Mouse (Mus musculus) gastrocnemius, adult 18-20 months (tissue): ENCODE data around the gene Dclk1. TPM values are rescaled to one million over a fixed set of nuclear protein-coding genes. Genes with fewer than 3 reads are reported as not detected.

Experiments used
- DNase-seq: peaks from one replicate; pipeline ENCODE4 v3.0.0; 2021; ENCODE audit warnings: low spot score
- total RNA-seq, 2 experiments: library from RNA; stranded (reverse); gene quantifications; 2 replicates each; pipeline ENCODE4 v1.2.3; 2021

Gene Dclk1
- total RNA-seq, 2 experiments from 2014 or later, result 1.7 to 3.1 TPM

DNA sequence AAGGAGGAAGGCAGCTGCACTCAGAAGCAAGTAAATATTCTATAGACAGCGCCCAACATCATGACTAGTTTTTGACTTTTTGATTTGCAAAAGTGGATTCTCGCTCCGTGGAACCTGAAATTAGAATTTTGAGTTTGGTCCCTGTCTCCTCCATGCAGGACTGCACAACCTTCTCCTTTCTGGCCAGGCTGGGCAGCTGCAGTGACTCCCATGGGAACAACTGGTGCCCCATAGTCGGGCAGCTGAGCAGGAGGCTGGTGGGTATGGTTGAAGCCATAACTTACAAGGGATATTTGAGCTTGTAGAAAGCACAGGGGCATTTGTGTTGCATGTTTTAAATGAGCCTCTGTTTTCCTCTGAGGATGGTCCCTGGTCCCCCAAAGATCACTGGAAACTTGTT is 88.3 kb downstream of the Dclk1 start:
- DNase-seq, result no peak

DNA sequence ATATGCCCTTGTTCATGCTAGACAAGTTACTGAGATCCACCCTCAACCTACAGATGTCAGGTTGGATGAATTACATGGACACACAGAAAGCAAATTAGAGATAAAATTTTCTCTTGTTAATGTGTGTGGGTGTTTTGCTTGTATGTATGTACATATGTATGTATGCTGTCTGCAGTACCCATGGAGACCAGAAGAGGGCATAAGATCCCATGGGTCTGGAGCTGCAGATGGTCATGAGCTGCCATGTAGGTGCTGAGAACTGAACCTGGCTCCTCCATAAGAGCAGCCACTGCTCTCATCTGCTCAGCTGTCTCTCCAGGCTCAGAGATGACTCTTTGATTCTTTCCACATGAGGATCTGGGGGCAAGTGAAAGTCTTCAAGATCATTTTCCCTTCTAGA is 89.5 kb downstream of the Dclk1 start:
- DNase-seq, result no peak

DNA sequence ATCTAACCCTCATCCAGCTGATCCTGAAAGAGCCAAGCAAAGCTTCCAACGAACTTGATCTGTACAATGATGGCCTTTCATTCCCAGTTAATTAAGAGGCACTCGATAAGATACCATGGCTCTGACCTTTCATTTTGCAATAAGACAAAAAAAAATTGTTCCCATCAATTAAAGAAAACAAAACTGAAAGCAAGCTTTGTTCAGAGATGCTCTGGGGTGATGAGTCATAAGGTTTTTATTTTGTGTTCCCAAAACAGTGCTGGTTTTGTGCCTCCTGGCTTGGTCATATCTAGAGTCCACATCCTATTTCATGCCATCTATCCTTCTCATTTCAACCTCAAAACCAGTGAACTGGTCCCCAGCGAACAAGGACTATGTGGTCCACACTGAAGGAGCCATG is 91.3 kb downstream of the Dclk1 start:
- no peak for DNase-seq

DNA sequence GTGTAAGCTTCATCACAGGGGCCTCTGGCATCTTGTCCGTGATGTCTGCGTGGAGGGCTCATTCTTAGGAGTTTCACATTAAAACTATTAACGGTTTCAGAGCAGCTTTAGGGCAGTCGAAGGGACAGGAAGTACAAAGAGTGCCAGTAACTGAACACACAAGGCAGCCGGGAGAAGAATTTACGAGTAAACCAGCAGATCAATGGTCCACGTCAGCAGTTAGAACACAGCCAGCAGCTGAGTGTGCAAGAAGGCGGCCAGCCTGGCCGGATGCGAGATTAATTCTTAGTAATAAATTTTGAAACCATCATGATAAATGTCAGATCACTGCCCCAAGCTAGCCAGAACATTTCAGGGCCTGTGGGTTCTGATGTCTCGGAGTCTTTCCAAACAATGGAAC is 94.7 kb downstream of the Dclk1 start:
- DNase-seq, result peak; percentile 36

DNA sequence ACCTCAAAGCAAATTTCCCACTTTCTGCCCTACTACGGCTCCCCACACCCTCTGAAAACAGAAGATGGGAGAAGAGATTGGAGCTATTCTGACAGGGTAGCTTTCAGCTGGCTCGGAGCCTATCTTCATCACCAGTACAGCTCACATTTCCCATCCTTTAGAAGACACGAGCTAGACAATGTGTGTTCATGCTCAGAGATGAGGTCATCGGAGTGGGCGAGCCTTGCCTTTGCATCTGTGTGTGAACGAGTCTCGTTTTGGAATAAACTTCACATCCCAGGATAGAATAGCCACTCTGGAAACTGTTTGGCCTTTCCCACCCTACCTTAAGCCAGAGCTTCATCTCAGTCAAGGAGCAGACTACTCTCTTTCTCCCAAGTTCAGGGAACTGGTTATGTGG is 95.5 kb downstream of the Dclk1 start:
- DNase-seq, result no peak

DNA sequence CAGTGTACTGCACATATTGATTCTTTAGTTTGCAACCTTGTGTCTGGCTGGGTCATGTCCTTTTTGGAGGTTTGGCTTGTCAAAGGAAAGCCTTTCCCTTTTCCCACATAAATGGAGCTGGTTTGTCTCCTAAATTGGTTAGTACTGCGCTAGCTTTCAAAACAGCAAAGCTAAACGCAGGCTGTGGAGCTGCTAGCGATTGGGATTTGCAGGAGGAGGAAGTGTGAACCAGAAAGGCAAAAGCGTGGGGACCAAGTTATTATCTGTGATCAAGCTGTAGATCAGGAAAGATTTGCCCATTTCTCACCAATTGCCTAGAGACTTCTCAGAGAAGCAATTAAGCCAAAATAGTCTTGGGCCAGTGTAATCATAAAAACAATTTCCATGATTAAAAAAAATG is 100.3 kb downstream of the Dclk1 start:
- DNase-seq, result no peak

DNA sequence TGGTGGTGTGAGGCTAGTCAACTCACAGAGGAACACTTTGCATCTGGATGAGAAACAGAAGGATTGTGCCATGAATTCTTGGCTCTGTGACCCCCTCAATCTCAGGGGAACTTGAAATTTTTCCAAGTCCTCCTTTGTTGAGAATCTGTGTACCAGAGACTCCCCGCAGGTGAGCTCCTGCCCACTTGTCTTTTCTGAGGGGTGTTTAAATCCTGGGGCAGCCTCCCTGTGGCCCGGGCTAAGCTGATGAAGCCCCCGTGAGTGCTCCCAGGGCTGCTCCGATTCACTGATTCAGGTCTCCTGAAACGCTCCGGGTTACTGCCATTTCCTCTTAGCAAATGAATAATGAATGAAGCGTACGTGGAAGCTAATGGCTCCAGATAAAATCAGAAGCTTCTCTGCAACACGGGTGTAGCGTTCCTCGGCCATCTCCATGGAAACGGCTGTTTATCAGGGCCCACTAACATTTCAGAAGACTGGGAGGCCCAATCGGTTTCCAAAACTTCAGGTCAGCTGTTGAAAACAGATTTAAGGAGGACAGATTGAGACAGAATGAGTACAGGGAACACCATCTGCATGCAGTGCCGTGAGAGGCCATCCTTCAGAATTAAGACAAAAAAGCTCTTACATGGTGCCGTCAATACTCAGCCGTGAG is 105.3 kb downstream of the Dclk1 start:
- no peak for DNase-seq

DNA sequence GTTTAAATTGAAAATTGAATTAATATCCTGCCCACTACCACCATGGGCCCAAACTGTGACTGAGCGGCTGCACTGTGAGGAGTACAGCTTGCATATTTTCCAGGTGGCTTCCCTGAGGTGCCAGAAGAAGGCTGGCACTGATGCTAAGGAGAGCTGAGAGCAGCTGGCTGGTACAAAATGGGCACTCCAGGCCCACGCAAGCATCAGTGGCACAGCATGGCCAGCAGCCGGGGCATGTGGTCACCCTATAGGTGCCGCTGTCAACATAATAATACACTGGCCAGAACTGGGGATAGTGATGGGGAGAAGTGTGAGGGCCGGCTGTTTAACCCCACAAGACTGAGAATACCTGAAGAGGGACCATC is 105.8 kb downstream of the Dclk1 start:
- no peak for DNase-seq

DNA sequence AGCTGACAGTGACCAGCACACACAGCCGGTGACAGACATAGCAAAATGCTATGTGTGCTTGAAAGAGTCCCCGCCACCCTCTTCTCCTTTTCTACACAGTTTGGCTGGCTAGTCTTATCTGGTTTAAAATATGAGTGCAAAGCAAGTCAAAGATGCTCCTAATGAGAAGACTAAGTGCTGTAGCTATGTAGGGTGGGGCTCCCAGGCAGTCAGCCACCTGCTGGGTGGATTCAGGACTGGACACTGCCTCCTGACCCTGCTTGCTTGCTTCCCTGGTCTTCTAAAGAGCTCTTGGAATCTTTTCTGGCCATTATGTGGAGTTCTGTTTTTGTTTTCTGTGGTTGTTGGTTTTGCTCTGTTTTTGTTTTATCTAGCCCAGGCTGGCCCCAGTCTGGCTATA is 108.0 kb downstream of the Dclk1 start:
- DNase-seq, result no peak

DNA sequence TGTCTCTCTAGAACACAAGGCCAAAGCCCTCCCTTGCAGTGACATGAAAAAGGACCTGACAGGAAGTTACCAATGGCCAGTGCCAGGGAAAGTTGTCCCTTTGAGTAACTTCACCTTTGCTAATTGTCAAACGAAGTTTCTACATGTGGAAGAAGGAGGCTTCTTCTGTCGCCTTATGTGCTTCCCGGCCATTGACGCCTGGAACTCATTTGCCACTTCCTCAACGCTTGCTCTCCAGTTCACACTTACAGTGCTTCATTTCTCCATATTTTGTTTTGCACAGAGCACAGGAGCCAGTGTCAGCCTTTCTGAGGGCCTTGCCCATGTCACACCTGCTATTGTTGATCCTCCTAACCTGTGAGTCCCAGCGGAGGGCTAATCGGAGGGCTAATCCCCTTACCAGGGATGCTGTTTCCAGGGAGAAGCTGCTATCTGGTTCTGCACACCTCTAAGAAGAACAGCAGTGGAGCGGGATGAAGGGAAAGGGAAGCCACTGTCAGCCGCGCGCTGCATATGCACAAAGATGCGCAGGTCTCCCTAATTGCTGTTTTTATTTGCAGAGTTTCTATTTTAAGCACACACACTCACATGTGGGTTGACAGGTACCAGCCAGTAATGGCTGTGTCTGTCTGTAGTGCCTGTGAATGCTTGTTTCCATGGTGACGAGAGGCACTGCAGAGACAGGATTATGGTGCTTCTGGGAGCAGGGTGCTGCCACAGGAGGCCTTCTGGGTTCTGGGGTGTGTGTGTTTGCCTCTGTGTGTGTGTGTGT is 109.3 kb downstream of the Dclk1 start:
- DNase-seq, result no peak

DNA sequence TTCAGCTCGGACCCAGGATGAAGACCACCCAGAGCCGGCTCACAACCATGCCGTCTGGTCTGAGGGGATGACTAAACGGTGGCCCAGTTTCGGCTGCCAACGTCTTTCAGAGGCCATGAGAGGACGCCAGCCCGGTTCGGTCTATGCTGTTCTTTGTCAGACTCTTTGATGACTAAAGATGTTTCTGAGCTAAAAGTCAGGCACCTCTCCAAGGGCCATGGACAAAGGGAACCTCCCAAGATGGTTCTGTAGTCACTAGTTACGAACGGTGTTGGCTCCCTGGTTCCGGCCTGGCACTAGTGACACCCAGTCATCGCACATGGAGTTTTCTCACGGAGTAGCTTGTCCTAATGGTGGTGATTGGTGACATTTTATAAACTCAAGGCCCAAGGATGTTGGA is 110.4 kb downstream of the Dclk1 start:
- no peak for DNase-seq

DNA sequence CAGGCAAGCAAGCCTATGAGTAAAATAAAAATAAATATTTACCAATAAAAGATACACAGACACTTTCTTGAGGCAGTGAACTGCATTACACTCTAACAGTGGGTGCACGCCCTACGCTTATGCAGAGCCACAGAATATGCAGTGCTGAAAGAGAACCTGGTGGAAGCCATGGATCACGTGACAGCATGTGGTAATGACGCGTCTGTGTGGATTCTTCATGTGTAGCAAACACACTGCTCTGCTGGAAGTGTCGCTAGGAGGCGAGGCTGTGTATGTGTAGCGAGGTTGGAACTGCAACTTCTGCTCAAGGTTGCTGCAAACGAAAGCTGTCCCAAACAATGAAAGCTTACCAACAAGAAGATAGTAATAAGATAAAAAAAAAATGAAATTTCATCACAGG is 111.0 kb downstream of the Dclk1 start:
- no peak for DNase-seq

DNA sequence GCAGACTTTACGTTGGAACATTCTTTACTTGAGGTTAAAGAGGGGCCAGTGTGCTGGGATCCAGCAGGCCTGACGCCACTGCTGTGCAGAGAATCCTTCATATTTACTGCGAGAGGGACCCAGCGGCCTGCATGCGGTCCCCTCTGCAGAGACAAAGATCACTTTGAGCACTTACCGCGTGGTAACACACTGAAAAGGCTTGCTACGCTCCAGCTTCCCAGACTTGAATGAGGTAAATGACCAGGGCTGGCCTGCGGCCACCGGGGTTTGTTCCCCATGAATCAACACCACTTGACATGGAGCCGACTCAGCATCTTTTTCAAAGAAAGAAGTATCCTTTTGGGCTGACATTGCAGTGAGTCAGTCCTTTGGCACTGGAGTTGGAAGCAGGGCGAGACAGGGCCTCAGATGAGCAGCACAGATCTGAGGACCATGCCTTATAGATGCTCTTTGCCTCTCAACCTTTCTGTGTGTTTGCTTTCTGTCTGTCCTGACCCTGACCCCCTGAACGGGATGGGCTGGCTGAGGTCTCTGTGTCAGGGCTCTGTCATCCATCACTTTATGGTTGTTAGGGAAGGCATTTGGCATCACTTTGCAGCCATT is 111.8 kb downstream of the Dclk1 start:
- peak; percentile 49 for DNase-seq

DNA sequence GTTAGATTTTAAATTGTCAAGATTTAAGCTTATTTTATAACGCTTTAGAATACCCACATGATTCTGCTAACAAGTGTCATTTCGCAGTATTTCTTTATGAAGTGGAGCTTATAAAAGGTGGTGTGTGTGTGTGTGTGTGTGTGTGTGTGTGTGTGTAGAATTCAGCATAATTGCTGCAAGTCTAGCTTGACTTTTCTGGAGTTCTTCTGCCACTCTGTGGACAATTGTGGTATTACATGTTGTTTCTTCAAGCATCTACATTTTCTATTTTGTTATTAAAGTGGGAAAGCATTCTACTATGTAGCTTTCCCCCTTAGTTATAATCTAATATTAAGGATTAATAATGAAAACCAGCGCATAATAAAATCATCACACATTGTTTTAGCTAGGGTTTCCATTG is 112.6 kb downstream of the Dclk1 start:
- peak; percentile 68 for DNase-seq

DNA sequence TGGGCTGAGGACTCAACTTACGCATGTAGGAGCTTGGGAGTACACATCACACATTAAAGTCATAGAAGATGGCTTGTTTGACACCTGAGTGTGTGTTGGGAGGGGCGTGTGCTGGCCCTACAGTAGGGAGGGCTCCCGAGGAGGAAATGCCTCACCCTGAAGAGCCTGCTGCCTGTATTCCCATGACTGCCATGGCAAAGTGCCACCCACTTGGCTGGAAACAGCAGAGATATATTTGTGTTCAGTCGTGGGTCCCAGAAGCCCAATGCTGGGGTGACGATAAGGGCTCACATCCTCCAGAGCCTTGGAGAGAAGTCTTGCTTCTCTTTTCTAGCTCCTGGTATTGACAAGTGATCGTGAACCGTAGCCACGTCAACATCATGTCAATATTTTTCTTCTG is 116.3 kb downstream of the Dclk1 start:
- no peak for DNase-seq

DNA sequence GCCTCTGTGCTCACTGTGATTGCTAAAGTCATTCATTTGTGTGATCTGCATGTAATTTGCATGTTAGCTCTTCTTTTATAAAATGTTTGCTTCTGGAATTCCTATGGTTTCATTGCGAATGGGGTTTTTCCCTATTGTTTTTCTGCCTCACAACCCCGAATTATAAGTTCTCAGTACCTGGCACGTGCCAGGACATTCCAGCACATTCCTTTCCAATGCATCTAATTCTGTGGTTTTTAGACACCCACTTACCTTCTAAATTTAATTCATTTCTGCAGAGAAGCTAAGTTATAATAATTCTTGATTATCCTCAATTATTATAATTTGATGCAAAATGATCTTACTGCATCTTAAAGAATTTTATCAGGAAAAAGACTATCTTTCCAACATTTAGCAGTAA is 118.7 kb downstream of the Dclk1 start:
- no peak for DNase-seq

DNA sequence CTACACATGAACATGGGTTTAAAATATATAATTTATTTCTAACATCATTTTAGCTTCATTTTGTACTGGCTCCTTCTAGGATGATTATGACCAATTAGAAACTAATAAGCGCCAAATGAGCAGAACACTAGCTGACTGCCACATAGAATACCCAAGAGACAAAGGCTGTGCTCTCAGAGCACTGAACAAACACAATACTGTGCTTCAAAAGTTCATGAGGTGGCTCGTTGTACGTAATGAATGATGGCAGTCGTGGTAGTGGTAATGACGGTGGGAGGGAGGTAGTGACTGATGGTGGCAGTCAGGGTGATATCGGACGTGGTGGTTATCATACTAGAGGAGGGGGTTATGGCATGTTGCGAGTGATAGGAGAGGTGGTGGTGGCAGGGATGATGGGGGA is 125.0 kb downstream of the Dclk1 start:
- DNase-seq, result no peak

DNA sequence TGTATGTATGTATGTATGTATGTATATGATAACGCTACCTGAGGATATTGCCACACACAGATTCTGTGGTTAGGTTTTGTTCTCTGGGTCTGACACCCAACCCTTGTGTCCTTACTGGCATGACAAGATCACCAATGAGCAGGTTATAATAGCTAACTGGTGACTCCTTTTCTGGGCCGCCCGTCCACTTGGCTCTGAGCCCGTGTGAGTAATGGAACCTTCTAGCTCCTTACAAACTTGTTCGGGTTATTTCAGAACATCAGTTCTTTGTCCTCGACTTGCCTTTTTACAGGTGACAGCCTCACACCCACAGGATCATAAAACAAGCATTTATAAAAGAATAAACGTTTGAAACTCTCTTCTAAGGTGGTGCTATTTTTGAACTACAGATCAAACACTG is 127.0 kb downstream of the Dclk1 start:
- DNase-seq, result no peak

DNA sequence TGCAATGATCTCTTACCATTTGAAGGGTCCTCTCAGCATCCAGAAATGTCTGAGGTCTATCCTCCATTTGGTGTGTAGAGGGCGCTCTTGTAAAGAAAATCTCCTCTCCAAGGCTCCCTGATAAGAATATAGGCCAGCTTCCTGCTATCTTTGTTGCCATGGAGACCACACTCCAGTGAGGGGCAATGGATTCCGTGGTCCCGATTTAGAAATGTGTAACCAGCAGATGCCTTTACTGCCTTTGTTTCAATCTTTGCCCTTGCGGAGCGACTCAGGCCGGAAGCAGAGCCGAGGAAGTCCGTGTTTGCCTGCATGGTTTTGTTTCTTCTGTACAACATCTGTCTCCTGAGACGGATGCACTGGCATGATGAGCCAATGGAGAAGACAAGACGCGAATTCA is 131.5 kb downstream of the Dclk1 start:
- DNase-seq, result peak; percentile 23

DNA sequence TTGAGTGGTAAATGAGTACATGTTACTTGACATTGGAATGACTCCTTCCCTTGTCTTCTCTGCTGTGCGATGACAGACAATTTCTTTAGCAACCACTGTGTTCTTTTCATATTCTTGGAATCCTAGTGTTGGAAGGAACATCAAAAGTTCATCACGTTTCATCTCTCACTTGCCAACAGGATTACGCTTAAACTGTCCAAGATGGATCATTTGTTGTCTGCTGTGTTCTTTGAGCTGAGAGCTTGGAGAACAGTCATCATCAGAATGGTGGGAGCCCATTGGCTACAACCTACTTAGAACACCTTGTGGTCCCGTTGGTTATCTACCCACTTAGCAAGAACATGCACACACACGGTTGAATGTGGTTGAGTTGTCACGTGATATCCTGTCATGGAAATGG is 136.4 kb downstream of the Dclk1 start:
- no peak for DNase-seq

DNA sequence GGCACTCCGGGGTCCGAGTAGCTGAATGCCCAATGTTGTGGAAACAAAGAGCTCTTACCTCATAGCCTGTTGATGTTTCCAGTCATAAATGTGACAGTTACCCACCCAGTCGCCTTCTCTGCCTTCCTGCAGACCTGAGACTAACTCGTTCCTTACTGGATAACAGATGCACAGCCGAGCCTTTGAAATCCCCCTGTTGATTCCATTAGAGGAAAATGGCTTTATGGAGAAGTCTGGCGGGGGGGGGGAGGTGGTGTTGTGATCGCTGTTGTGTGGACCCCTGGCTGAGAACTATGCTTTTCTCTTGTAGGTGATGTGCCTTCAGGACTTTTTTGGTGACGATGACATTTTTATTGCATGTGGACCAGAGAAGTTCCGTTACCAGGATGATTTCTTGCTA is 138.3 kb downstream of the Dclk1 start:
- no peak for DNase-seq

DNA sequence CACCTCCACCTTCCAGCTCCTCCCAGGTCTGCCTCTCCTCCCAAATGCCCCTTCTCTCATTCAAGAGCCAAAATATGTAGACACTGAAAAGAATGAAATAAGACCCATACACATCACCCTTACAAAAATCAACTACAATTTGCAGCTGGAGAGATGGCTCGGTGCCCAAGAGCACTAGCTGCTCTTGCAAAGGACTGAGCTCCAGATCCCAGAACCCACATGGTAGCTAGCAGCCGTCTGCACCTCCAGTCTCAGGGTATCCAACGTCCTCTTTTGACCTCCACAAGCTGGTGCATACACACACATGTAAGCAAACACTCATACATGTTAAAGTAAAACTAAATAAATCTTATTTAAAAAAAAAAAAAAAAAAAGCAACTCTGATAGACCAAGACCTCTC is 150.4 kb downstream of the Dclk1 start:
- no peak for DNase-seq

DNA sequence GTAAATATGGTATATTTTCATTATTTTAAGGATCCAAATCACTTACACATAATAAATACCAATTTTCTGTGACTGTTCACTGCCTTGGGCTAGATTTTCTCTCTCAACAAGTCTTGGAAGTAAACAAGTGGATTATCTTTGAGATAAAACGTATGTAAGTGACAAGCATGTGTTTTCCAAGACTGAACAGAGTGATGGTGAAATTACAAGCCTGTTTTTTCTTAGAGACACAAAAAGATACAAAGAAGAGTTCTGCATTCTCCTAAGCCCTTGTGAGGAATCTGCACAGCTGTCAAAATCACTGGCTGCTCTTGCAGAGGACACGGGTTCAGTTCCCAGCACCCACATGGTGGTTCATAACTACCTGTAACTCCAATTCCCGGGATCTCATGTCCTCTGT is 151.4 kb downstream of the Dclk1 start:
- no peak for DNase-seq
